Comparison of ENCODE assay signal across 8 mouse cellular contexts in genomic region chr7:91672236-91673017, GRCm38 (mm10).
DNase-seq lines count a peak whose midpoint lies in the region; ATAC-seq lines count a peak whose summit lies in the region.

No protein-coding gene starts in this region.

- H3K4me1 ChIP-seq in midbrain, embryonic 11.5 days (ENCODE audit: control insufficient read depth, insufficient read depth, low read length) = no peaks in the 10 kb centered on the region
- H3K4me1 ChIP-seq in midbrain, embryonic 10.5 days = no peaks in the 10 kb centered on the region
- no peaks in the 10 kb centered on the region for H3K4me1 ChIP-seq in forebrain, embryonic 14.5 days (ENCODE audit: control insufficient read depth, insufficient read depth, low read length)

- no peak overlapping the region for H3K9ac ChIP-seq in midbrain, embryonic 11.5 days (ENCODE audit: low read length)
- H3K9ac ChIP-seq in forebrain, embryonic 14.5 days (ENCODE audit: low read length) = no peak overlapping the region

- DNase-seq in midbrain, embryonic 11.5 days (ENCODE audit: low spot score, missing footprints) = no peak
- DNase-seq in midbrain, embryonic 10.5 days (ENCODE audit: low spot score) = no peak
- peak; percentile 5 for DNase-seq in forebrain, embryonic 14.5 days (ENCODE audit: low spot score)
- peak; percentile 13 to 26 for DNase-seq in layer of hippocampus, postnatal 10 days (ENCODE audit: low spot score in 2 of 2)
- peak; percentile 40 to 59 for DNase-seq in right cerebral cortex, postnatal 10 days (ENCODE audit: low spot score in 2 of 2)
- no peak for DNase-seq in embryo, embryonic 10 days (ENCODE audit: low spot score)
- DNase-seq in heart, postnatal 36 days = no peak
- no peak for DNase-seq in embryo, embryonic 11 days

- H3K4me2 ChIP-seq in midbrain, embryonic 11.5 days = no peak overlapping the region
- no peak overlapping the region for H3K4me2 ChIP-seq in forebrain, embryonic 14.5 days (ENCODE audit: low read length)

- intact Hi-C loops in heart, postnatal 36 days (cut with DNase I) = no loop called here

- ATAC-seq in midbrain, embryonic 11.5 days (ENCODE audit: low FRiP score) = peak; percentile 38; the same call in 1 of the 2 replicates
- peak; percentile 20; the same call in 1 of the 2 replicates for ATAC-seq in forebrain, embryonic 14.5 days

- no peaks in the 10 kb centered on the region for H3K36me3 ChIP-seq in midbrain, embryonic 11.5 days (ENCODE audit: control insufficient read depth, insufficient read depth, low read length)
- no peaks in the 10 kb centered on the region for H3K36me3 ChIP-seq in midbrain, embryonic 10.5 days
- H3K36me3 ChIP-seq in forebrain, embryonic 14.5 days (ENCODE audit: control insufficient read depth, insufficient read depth, low read length) = no peaks in the 10 kb centered on the region

- 80% methylated on average over 13 of the region's 13 CpGs for WGBS in midbrain, embryonic 11.5 days
- WGBS in midbrain, embryonic 10.5 days = 83% methylated on average over 13 of the region's 13 CpGs
- WGBS in forebrain, embryonic 14.5 days = 77% methylated on average over 13 of the region's 13 CpGs

- H3K9me3 ChIP-seq in midbrain, embryonic 11.5 days (ENCODE audit: control insufficient read depth, low read length) = no peaks in the 10 kb centered on the region
- no peaks in the 10 kb centered on the region for H3K9me3 ChIP-seq in midbrain, embryonic 10.5 days (replicated peaks)
- no peaks in the 10 kb centered on the region for H3K9me3 ChIP-seq in forebrain, embryonic 14.5 days (replicated peaks; ENCODE audit: control insufficient read depth, low read length)

- no peaks in the 10 kb centered on the region for H3K27me3 ChIP-seq in midbrain, embryonic 11.5 days (ENCODE audit: control insufficient read depth, insufficient read depth, low read length)
- no peaks in the 10 kb centered on the region for H3K27me3 ChIP-seq in midbrain, embryonic 10.5 days (ENCODE audit: low read depth, poor library complexity, severe bottlenecking)
- H3K27me3 ChIP-seq in forebrain, embryonic 14.5 days (replicated peaks; ENCODE audit: control insufficient read depth, insufficient read depth, low read length) = no peaks in the 10 kb centered on the region

- no peak overlapping the region for H3K4me3 ChIP-seq in midbrain, embryonic 11.5 days (ENCODE audit: low read depth, low read length)
- no peak overlapping the region for H3K4me3 ChIP-seq in midbrain, embryonic 10.5 days
- no peak overlapping the region for H3K4me3 ChIP-seq in forebrain, embryonic 14.5 days (ENCODE audit: low read depth, low read length)

- no peak overlapping the region for H3K27ac ChIP-seq in midbrain, embryonic 11.5 days (ENCODE audit: low read depth, low read length)
- H3K27ac ChIP-seq in midbrain, embryonic 10.5 days (replicated peaks) = no peak overlapping the region
- H3K27ac ChIP-seq in forebrain, embryonic 14.5 days (ENCODE audit: low read depth, low read length) = no peak overlapping the region; the same call in 1 of the 2 replicates

Comparison
In these comparisons a context has a peak if more than half of its experiments do, and no peak if none do; other contexts are left out.
1. DNase-seq: peak in forebrain, embryonic 14.5 days (single experiment), layer of hippocampus, postnatal 10 days (2 of 2) and right cerebral cortex, postnatal 10 days (2 of 2); none in midbrain, embryonic 11.5 days (single experiment), midbrain, embryonic 10.5 days (single experiment), embryo, embryonic 10 days (single experiment), heart, postnatal 36 days (0 of 2) and embryo, embryonic 11 days (single experiment).